Mouse (Mus musculus) MEL (cell line): Measurements from ENCODE around the gene Rbm26. TPM values are rescaled to one million over a fixed set of nuclear protein-coding genes. Genes with fewer than 3 reads are reported as not detected.

Experiments used
- DNase-seq: peaks from one replicate; pipeline ENCODE4 v3.0.0; 2011; ENCODE audit warnings: low read depth, low spot score
- H3K27ac ChIP-seq: 2 replicates; pipeline ENCODE4 v1.5.1; 2012; ENCODE audit warnings: low read depth, mild to moderate bottlenecking, control low read depth, low read length, moderate library complexity; ENCODE audit not compliant: control insufficient read depth
- H3K27me3 ChIP-seq, 2 experiments: fragments of 150-350 bp in 1 of 2; sonication (generic) in 1 of 2; 2 replicates each; pipeline ENCODE4 v1.6.1; 2012; ENCODE audit warnings: low read length in 2 of 2, mild to moderate bottlenecking in 2 of 2, improper control_type of control experiment in 1 of 2, moderate library complexity in 1 of 2; ENCODE audit not compliant: insufficient read depth in 2 of 2, control insufficient read depth in 1 of 2
- H3K36me3 ChIP-seq, 2 experiments: 2 replicates each; pipeline ENCODE4 v1.6.1; 2012 to 2014; ENCODE audit warnings: low read length in 2 of 2, improper control_type of control experiment in 1 of 2, inconsistent platforms in 1 of 2, mild to moderate bottlenecking in 1 of 2; ENCODE audit not compliant: insufficient read depth in 2 of 2, control insufficient read depth in 1 of 2
- H3K4me1 ChIP-seq, 2 experiments: fragments of 150-350 bp in 1 of 2; sonication (generic) in 1 of 2; 2 replicates each; pipeline ENCODE4 v1.6.1; 2012; ENCODE audit warnings: low read length in 2 of 2, improper control_type of control experiment in 1 of 2, mild to moderate bottlenecking in 1 of 2; ENCODE audit not compliant: insufficient read depth in 2 of 2, control insufficient read depth in 1 of 2
- H3K4me3 ChIP-seq, 2 experiments: fragments of 150-350 bp in 1 of 2; sonication (generic) in 1 of 2; 2 replicates each; pipeline ENCODE4 v1.5.1; 2012; ENCODE audit warnings: low read depth in 2 of 2, low read length in 2 of 2, mild to moderate bottlenecking in 2 of 2, moderate library complexity in 2 of 2, control low read depth in 1 of 2, improper control_type of control experiment in 1 of 2; ENCODE audit not compliant: control insufficient read depth in 1 of 2, insufficient read depth in 1 of 2
- H3K79me2 ChIP-seq: 2 replicates; pipeline ENCODE4 v1.6.1; 2012; ENCODE audit warnings: mild to moderate bottlenecking, low read length, moderate library complexity; ENCODE audit not compliant: control insufficient read depth, poor library complexity, insufficient read depth
- H3K9ac ChIP-seq: 2 replicates; pipeline ENCODE4 v1.6.1; 2012; ENCODE audit warnings: low read depth, mild to moderate bottlenecking, control low read depth, low read length, moderate library complexity; ENCODE audit not compliant: control insufficient read depth, poor library complexity, severe bottlenecking
- H3K9me3 ChIP-seq: fragments of 150-350 bp; sonication (generic); replicated peaks from 2 replicates; pipeline ENCODE4 v1.6.1; 2012; ENCODE audit warnings: mild to moderate bottlenecking, low read length, improper control_type of control experiment, moderate library complexity; ENCODE audit not compliant: insufficient read depth
- CHD1 ChIP-seq: IDR thresholded peaks from 2 replicates; pipeline ENCODE4 v1.6.1; 2012; ENCODE audit warnings: low read depth, mild to moderate bottlenecking, inconsistent platforms, low read length, improper control_type of control experiment
- CHD2 ChIP-seq: IDR thresholded peaks from 2 replicates; pipeline ENCODE4 v1.6.1; 2011; ENCODE audit warnings: low read length, improper control_type of control experiment
- CTCF ChIP-seq, 3 experiments: IDR thresholded peaks in 2 of 3; conservative IDR thresholded peaks in 1 of 3; 2 replicates each; pipeline ENCODE4 v1.5.1; 2011 to 2012; ENCODE audit warnings: low read length in 3 of 3, low read depth in 2 of 3, mild to moderate bottlenecking in 2 of 3, improper control_type of control experiment in 1 of 3, inconsistent platforms in 1 of 3, mixed read lengths in 1 of 3, moderate library complexity in 1 of 3; ENCODE audit not compliant: control insufficient read depth in 1 of 3, insufficient read depth in 1 of 3, poor library complexity in 1 of 3, severe bottlenecking in 1 of 3
- ELF1 ChIP-seq: IDR thresholded peaks from 2 replicates; pipeline ENCODE4 v1.6.1; 2014; ENCODE audit warnings: low read depth, mild to moderate bottlenecking, inconsistent platforms, low read length, improper control_type of control experiment, moderate library complexity
- EP300 ChIP-seq, 2 experiments: IDR thresholded peaks; 2 replicates each; pipeline ENCODE4 v1.6.1; 2011; ENCODE audit warnings: improper control_type of control experiment in 2 of 2, low read length in 2 of 2, low read depth in 1 of 2, mild to moderate bottlenecking in 1 of 2
- ETS1 ChIP-seq: IDR thresholded peaks from 2 replicates; pipeline ENCODE4 v1.6.1; 2012; ENCODE audit warnings: low read depth, mild to moderate bottlenecking, inconsistent platforms, low read length, improper control_type of control experiment, moderate library complexity
- GABPA ChIP-seq: IDR thresholded peaks from 2 replicates; pipeline ENCODE4 v1.6.1; 2012; ENCODE audit warnings: low read depth, mild to moderate bottlenecking, inconsistent platforms, low read length, improper control_type of control experiment, moderate library complexity
- GATA1 ChIP-seq: IDR thresholded peaks from 2 replicates; pipeline ENCODE4 v1.6.1; 2011; ENCODE audit warnings: low read depth, low read length, improper control_type of control experiment
- JUND ChIP-seq: IDR thresholded peaks from 2 replicates; pipeline ENCODE4 v1.6.1; 2011; ENCODE audit warnings: low read depth, mild to moderate bottlenecking, improper control_type of control experiment, low read length
- MAFK ChIP-seq: IDR thresholded peaks from 2 replicates; pipeline ENCODE4 v1.6.1; 2011; ENCODE audit warnings: low read depth, mild to moderate bottlenecking, low read length, improper control_type of control experiment, borderline replicate concordance
- MEF2A ChIP-seq: IDR thresholded peaks from 2 replicates; pipeline ENCODE4 v1.6.1; 2014; ENCODE audit warnings: low read depth, mild to moderate bottlenecking, inconsistent platforms, low read length, improper control_type of control experiment; ENCODE audit not compliant: poor library complexity, insufficient replicate concordance, severe bottlenecking; ENCODE audit errors: extremely low read depth
- MYC ChIP-seq: IDR thresholded peaks from 2 replicates; pipeline ENCODE4 v1.6.1; 2011; ENCODE audit warnings: low read depth, mild to moderate bottlenecking, low read length, improper control_type of control experiment, moderate library complexity
- NRF1 ChIP-seq: IDR thresholded peaks from 2 replicates; pipeline ENCODE4 v1.6.1; 2014; ENCODE audit warnings: low read depth, mild to moderate bottlenecking, inconsistent platforms, low read length, improper control_type of control experiment, moderate library complexity; ENCODE audit not compliant: poor library complexity, insufficient read depth, severe bottlenecking
- POLR2AphosphoS2 ChIP-seq: IDR thresholded peaks from 2 replicates; pipeline ENCODE4 v1.6.1; 2011; ENCODE audit warnings: low read length, improper control_type of control experiment
- SIN3A ChIP-seq: IDR thresholded peaks from 2 replicates; pipeline ENCODE4 v1.6.1; 2012; ENCODE audit warnings: low read length, improper control_type of control experiment, inconsistent platforms
- SMC3 ChIP-seq: IDR thresholded peaks from 2 replicates; pipeline ENCODE4 v1.6.1; 2011; ENCODE audit warnings: low read depth, low read length, improper control_type of control experiment
- TAL1 ChIP-seq: IDR thresholded peaks from 2 replicates; pipeline ENCODE4 v1.6.1; 2012; ENCODE audit warnings: mild to moderate bottlenecking, inconsistent platforms, low read length, moderate library complexity, mixed read lengths
- TBP ChIP-seq: IDR thresholded peaks from 2 replicates; pipeline ENCODE4 v1.8.0; 2011; ENCODE audit warnings: low read depth, low read length, improper control_type of control experiment
- TCF12 ChIP-seq: IDR thresholded peaks from 2 replicates; pipeline ENCODE4 v1.6.1; 2014; ENCODE audit warnings: low read depth, mild to moderate bottlenecking, inconsistent platforms, low read length, improper control_type of control experiment, moderate library complexity
- USF1 ChIP-seq: IDR thresholded peaks from 2 replicates; pipeline ENCODE4 v1.6.1; 2014; ENCODE audit warnings: low read depth, mild to moderate bottlenecking, inconsistent platforms, low read length, improper control_type of control experiment, moderate library complexity
- USF2 ChIP-seq, 2 experiments: IDR thresholded peaks; 2 replicates each; pipeline ENCODE4 v1.6.1; 2011 to 2012; ENCODE audit warnings: improper control_type of control experiment in 2 of 2, low read length in 2 of 2, borderline replicate concordance in 1 of 2, inconsistent platforms in 1 of 2, low read depth in 1 of 2, mild to moderate bottlenecking in 1 of 2; ENCODE audit not compliant: insufficient read depth in 1 of 2
- ZKSCAN1 ChIP-seq: IDR thresholded peaks from 2 replicates; pipeline ENCODE4 v1.6.1; 2012; ENCODE audit warnings: low read depth, mild to moderate bottlenecking, inconsistent platforms, low read length, improper control_type of control experiment, moderate library complexity
- ZMIZ1 ChIP-seq: IDR thresholded peaks from 2 replicates; pipeline ENCODE4 v1.6.1; 2012; ENCODE audit warnings: low read depth, mild to moderate bottlenecking, inconsistent platforms, low read length, improper control_type of control experiment, moderate library complexity
- polyA plus RNA-seq, 2 experiments: library from polyadenylated mRNA; stranded (reverse) in 1 of 2; unstranded in 1 of 2; fragments of >175 nt in 1 of 2; fragments of >200 nt in 1 of 2; gene quantifications; 2 replicates each; pipeline versions ENCODE4 v1.2.1 to v1.2.4; 2012; ENCODE audit warnings: low replicate concordance in 2 of 2, low read depth in 1 of 2; ENCODE audit not compliant: insufficient read length in 2 of 2, insufficient read depth in 1 of 2, missing spikeins in 1 of 2
- total RNA-seq: library from RNA; depleted of rRNA; stranded (reverse); fragments of 300-350 nt; gene quantifications from 2 replicates; pipeline ENCODE4 v1.2.3, GENCODE M21; 2012

Rbm26 gene
- total and polyA plus RNA-seq, 3 experiments = 27.7 to 55.9 (median 47.8) TPM

GRCm38 (mm10) chr14:105161334-105161733, 15.8 kb downstream of the Rbm26 start:
- DNase-seq = no peak
- Histone ChIP-seq H3K9ac (no peak overlapping the region), H3K4me1 (peaks cover 0 to 4% of the 10 kb centered on the region in 2 experiments; a peak in 1 of 4 replicates), H3K79me2 (peaks cover 34% of the 10 kb centered on the region), H3K4me3 (no peak overlapping the region), H3K27me3 (no peaks in the 10 kb centered on the region), H3K27ac (no peak overlapping the region), H3K9me3 (no peaks in the 10 kb centered on the region), H3K36me3 (peaks cover 14 to 22% of the 10 kb centered on the region in 2 experiments)
- TF ChIP-seq ELF1 (no peak), TCF12 (no peak), MAFK (no peak), ETS1 (no peak), ZKSCAN1 (no peak), MYC (no peak), CHD1 (no peak), TAL1 (no peak), SIN3A (no peak), USF1 (no peak), JUND (no peak), CTCF (IDR thresholded peaks at IDR 0.05 in 2 of 3, conservative IDR thresholded peaks at IDR 0.05 in 1 of 3; ENCODE audit: control insufficient read depth in 1 of 3, insufficient read depth in 1 of 3, low read depth in 2 of 3, low read length in 3 of 3, poor library complexity in 1 of 3, severe bottlenecking in 1 of 3) (no peak), NRF1 (no peak), GABPA (no peak), CHD2 (no peak), POLR2AphosphoS2 (no peak), USF2 (IDR thresholded peaks at IDR 0.05; ENCODE audit: borderline replicate concordance in 1 of 2, insufficient read depth in 1 of 2, low read depth in 1 of 2, low read length in 2 of 2) (no peak)

- peaks cover 19% of the 10 kb centered on the region for H3K79me2 ChIP-seq
- H3K9me3 ChIP-seq = no peaks in the 10 kb centered on the region
- TF ChIP-seq USF1 (no peak), SMC3 (no peak), GATA1 (no peak), EP300 (IDR thresholded peaks at IDR 0.05; ENCODE audit: low read depth in 1 of 2, low read length in 2 of 2) (no peak), MYC (no peak), MAFK (no peak), SIN3A (no peak), TBP (no peak), ZMIZ1 (no peak), CTCF (IDR thresholded peaks at IDR 0.05 in 2 of 3, conservative IDR thresholded peaks at IDR 0.05 in 1 of 3; ENCODE audit: control insufficient read depth in 1 of 3, insufficient read depth in 1 of 3, low read depth in 2 of 3, low read length in 3 of 3, poor library complexity in 1 of 3, severe bottlenecking in 1 of 3) (no peak), JUND (no peak), NRF1 (no peak), ZKSCAN1 (no peak), ETS1 (no peak), USF2 (IDR thresholded peaks at IDR 0.05; ENCODE audit: borderline replicate concordance in 1 of 2, insufficient read depth in 1 of 2, low read depth in 1 of 2, low read length in 2 of 2) (no peak), MEF2A (no peak)
- DNase-seq = no peak
- H3K9ac ChIP-seq = no peak overlapping the region
- H3K27me3 ChIP-seq = no peaks in the 10 kb centered on the region
- no peak overlapping the region for H3K27ac ChIP-seq
- no peak overlapping the region for H3K4me3 ChIP-seq
- peaks cover 3 to 35% of the 10 kb centered on the region in 2 experiments; a peak in 3 of 4 replicates for H3K36me3 ChIP-seq
- H3K4me1 ChIP-seq = no peaks in the 10 kb centered on the region
Observed at GRCm38 (mm10) chr14:105158526-105158925, 18.6 kb downstream of the Rbm26 start.
